Mouse (Mus musculus) B cell, adult 2 months (primary cell): ENCODE measurements around the gene Blcap.

Experiments
- DNase-seq, 2 experiments: peaks; one replicate each; pipeline ENCODE4 v3.0.0; 2022

Gene Blcap

GRCm38 (mm10) chr2:157559440-157559839, 11.6 kb downstream of the Blcap start:
- no peak for DNase-seq

DNA sequence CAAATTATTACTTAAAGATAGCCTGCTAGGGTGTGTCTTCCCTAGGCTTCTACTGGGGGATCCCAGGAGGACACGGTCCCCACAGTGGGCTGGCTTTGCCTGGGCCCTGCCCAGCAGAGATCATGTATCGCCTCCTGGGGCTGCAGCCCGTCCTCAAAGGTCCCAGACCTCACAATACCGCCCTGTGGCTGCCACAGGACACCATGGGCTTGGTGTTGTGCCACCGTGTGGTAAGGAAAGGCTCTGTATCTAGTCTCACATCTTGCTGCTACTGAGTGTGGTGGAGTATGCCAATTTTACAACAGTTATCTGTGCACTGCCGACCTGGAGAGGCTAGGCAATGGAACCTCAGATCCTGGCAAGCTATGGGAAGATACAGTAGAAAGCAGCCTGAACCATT, 12.6 kb downstream of the Blcap start:
- DNase-seq: no peak

DNA sequence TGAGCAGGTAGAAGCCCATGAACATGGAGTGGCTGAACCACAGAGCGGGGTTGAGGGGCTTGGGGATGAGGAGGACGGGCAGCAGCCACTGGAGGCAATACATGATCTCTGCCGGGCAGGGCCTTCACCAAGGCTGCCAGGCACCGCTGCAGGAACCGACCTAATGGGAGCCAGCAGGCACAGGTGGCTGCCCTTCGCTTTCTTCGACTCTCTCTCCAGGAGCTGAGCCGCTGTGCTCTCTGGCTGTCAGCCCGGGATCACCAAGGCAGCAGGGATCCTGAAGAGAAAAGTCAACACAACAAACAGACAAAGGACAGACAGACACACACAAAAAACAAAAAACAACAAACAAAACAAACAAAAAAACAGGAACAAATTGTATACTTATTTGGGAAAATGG, 13.0 kb downstream of the Blcap start:
- DNase-seq: no peak

DNA sequence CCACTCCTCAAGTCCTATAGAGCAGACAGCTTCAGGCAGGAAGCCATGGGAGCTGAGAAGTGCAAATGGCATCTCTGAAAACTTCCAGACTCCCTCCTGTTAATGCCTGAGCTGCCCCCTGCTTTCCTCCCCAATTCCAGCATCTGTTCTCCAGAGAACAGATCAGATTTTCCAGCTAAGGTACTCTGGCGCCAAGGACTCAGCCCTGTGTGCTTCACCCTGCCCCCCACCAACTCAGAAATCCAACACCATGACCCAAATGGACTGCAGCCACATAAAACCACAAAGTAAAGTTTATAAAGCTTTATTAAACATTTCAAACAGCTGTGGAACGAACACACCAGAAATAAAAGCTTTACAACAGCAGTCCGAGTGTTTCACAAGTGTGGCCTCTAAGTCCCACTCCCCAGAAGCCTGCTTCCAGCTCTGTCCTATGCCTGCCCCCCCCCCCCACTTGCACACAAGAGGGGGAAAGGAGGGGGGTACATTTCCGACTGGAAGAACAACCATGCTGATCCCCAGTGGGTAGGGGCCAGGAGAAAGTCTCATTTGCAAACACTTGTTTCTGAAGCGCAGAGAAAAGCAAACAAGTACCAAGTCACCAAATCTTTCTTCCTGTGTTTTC, 14.9 kb downstream of the Blcap start:
- no peak for DNase-seq

- no peak for DNase-seq
Observed at GRCm38 (mm10) chr2:157552158-157552886, 18.8 kb downstream of the Blcap start.

DNA sequence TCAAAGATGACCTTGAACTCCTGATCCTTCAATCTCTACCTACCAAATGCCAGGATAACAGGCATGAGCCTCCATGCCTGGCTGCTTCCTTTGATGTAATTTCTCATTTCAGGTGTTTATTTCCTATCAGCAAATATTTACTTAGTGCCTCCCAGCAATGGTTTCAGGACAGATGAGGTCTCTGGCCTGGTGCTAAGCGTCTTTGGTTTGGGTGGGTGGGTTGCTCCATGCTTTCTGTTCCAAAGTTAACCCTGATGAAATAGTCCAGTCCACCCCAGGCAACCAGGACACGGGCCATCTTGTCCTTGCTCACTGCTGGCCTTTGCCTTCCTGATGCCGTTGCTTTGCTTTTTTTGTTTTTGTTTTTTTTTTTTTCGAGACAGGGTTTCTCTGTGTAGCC, 20.8 kb downstream of the Blcap start:
- no peak for DNase-seq

DNA sequence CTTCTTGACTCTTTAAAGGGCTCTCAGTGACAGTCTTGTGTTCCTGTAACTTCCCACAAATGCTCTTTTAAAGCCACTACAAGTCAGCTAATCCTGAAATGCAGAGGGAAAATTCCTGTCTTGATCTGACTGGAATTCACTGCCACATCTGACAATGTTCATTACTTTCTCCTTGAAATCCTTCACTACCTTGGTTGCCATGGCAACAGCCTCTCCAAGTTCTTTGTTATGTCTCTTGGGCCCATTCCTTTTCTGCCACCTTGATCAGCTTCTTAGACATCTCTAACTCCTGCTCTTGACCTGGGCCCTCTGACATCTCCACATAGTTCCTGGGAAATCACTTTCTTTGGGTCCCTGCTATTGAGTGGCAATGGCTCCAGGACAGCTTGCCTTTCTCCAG, 24.4 kb downstream of the Blcap start:
- DNase-seq: no peak

- DNase-seq: no peak
Observed at GRCm38 (mm10) chr2:157544333-157544888, 26.7 kb downstream of the Blcap start.

- DNase-seq: no peak
Observed at GRCm38 (mm10) chr2:157542415-157542814, 28.7 kb downstream of the Blcap start.

DNA sequence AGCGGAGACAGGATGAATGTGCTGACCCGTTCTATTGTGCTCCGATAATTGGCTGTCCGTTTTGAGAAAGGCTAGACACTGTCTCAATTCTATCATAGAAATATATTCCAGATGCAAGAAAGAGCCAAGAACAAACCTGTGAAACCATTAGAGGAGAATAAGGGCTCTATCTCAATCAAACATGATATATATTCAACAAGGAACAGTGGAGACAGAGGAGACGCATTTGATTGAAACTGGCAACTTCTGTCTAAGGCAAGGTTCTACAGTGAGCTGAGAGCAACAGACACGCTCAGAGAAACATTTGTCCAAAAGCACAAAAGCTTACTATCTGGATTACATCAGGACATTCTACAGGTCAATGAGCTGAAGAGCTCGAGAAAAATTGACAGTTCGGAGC, 29.4 kb downstream of the Blcap start:
- no peak for DNase-seq

GRCm38 (mm10) chr2:157540953-157541569, 30.0 kb downstream of the Blcap start:
- no peak for DNase-seq

GRCm38 (mm10) chr2:157540073-157540952, 30.8 kb downstream of the Blcap start:
- DNase-seq: no peak

DNA sequence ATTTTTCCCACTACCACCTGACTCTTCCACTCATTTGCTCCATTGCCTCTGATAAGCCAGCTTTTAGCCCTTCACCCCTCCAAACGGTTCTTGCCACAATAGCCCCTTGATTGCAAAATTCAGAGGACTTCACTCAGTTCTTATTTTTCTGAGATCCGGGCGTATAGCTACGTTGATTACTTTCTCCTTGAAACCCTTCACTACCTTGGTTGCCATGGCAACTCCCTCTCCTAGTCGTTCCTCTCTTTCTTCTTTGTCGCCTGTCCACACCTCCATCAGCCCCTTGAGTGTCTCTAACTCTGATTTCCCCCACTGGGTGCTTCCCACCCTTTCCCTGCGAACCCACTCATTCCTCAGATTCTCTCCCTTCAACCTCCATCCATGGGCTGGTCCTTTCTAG, 34.0 kb downstream of the Blcap start:
- no peak for DNase-seq

- no peak for DNase-seq
Observed at GRCm38 (mm10) chr2:157536476-157537081, 34.5 kb downstream of the Blcap start.

DNA sequence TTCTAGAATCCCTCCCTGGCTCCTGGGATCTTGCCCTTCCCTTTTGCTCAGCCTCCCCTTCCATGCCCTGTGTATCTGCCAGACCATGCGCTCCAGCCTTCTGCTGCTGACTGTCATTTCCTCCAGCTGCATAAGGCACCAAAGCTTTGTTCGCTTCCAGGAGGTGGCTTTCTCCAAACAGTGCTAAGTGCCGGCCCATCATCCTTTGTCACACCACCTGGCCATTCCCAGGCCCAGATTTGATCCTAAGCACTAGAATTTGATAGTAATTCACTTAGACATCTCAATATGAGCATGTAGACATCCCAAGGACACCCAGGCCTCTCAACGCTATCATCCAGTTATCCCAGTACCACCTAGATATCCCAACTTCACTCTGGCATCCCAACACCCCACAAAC, 36.9 kb downstream of the Blcap start:
- DNase-seq: no peak

- no peak for DNase-seq
Observed at GRCm38 (mm10) chr2:157531681-157532426, 39.2 kb downstream of the Blcap start.

GRCm38 (mm10) chr2:157530056-157530955, 40.8 kb downstream of the Blcap start:
- no peak for DNase-seq

DNA sequence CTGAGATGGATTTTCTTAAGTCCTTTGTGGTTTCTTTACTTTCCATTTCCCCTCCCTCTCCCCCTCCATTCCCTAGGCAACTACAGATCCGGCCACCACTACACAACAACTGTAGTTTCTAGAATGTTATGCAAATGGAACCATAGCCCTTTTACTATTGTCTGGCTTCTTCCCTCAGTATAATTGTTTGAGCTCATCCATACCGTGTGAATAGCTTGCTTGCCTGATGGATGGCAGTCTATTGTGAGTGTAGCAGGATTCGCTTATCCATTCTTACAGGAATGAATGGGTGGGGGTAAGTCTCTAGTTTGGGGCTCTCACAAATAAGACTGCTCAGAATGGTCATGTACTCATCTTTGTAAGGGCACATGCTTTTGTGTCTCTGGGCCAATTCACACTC, 48.5 kb downstream of the Blcap start:
- DNase-seq: no peak

DNA sequence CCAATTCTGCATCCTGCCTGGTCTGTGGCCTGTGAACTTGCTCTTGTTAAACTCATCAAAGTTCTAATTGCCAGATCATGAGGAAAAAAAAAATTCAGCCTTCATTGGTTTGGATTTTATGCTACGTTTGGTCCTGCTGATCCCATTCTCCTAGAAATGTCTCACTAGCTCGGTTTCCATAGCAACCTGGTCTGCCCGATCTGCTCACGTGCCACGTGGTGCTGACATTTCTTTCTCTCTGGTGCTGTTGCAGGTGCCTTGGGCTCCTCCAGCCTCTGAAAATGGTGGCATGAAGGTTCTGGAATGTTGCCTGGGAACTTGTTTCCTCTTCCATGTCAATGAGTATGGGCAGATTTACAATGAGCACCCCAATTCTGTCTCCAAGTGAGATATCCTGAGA, 50.6 kb downstream of the Blcap start:
- no peak for DNase-seq

DNA sequence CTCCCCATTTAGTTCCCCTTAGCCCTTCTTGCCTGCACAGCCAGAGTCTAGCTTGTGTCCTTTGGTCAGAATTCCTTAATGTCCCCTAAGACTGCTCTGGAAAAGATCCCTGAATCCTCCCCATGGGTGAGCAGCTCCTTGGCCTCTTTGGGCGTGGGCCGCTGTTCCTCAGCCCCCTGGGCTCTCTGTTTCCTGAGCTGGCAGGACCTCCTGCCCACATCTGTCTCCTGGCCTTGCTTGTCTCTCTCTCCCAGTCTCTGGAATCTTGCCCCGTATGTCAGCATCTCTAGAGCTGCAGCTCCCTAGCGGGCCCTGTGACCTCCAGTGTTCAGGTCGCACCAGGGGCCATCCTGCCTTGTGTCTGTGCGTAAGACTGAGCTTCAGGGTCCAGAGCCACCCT, 51.6 kb downstream of the Blcap start:
- no peak for DNase-seq

DNA sequence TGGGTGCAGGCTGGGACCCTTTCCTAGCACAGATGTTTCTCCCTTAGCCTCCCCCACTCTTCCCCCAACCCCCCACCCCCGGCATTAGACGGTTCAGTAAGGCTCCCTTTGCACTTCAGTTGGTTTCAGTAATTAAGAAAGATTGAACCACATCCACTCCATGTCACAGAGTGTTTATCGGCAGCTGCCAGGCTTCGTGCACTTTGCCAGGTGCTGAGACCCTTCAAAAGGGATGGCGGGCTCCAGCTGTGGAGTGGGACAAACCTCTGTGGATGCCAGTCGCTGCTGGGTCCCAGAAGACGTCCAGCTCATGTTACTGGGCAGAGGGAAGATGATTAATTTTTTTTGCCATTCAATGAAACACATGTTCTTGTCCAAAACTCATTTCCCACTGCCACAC, 52.6 kb downstream of the Blcap start:
- no peak for DNase-seq
